Mouse (Mus musculus): ENCODE data around the gene Ckap4. TPM values are rescaled to one million over a fixed set of nuclear protein-coding genes. Genes with fewer than 3 reads are reported as not detected.

The Ckap4 gene
- polyA plus RNA-seq (2015; fragmentation: Nextera tagmentation; extraction: Ambion mirVana), result 75.2 and 94.2 TPM in 2 replicates

DNA sequence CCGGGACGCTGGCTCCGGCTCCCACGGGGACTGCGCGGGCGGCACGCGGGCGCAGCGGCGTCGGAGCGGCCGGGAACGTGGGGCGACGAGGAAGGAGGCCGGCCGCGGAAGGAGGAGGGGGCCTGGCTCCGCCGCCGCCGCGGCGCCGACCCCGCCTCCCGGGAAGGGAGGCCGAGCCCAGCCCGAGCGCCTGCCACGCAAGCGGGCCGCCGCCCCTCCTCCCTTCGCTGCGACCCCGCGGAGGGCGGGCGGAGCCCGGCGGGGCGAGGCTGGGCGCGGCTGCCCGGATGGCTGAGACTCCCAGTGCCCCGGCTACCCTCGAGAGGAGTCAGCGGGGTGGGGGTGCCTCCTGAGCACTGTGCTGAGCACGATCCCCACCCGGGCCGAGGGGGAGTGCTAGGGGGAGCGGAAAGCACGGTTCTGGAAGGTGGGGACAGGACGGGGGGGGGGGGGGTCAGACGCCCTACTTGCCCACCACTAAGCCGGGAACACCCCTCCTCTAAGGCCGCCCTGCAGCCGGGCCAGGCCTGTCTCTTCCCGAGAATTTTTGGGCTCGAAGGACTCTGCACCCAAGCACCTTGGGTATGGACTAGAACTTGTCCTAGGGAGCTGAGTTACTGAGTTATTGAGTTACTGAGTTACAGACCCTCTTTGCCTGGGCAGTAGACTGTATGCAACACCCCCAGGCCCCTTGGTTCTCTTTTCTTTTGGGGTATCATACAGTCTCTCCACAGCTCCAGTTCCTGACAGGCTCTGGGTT lies at the start of gene Ckap4:
Ckap4 (minus strand) TSS at position 151 of the 760 bp plus-strand sequence.
- Histone ChIP-seq H3K9me3 (replicated peaks) (no peaks in the 10 kb centered on the region), H3K4me1 (replicated peaks) (peaks cover 47% of the 10 kb centered on the region), H3K4me2 (peak within 1 kb of the TSS; percentile 78), H3K27ac (peak within 1 kb of the TSS; percentile 95), H3K9ac (peak within 1 kb of the TSS; percentile 94), H3K4me3 (peak within 1 kb of the TSS; percentile 88), H3K36me3 (no peaks in the 10 kb centered on the region), H3K27me3 (no peaks in the 10 kb centered on the region)
- 1% methylated on average over 61 of the region's 64 CpGs for whole genome bisulfite sequencing
- peak; percentile 88 for ATAC-seq (replicated peaks; ENCODE audit: insufficient number of reproducible peaks, insufficient read depth, low FRiP score, low read depth)

DNA sequence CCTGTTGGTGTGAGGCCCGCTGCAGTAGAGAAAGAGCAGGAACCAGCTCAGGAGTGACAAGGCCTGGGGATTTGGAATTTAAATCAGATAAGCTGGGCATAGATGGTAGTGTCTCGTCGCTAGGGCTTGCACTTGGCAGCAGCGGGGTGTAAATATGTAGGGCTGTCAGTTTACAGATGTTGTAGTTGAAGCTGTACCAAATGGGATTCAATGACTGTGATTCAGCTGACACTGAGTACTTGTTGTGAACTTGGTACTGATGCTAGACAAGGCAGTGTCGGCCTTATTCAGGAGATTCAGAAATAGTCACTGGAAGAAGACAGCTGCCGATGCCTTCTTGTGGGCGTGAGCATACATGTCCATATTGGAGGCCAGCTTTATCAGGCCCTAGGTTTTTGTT lies 48.4 kb upstream of the Ckap4 start:
- ATAC-seq (replicated peaks; ENCODE audit: insufficient number of reproducible peaks, insufficient read depth, low FRiP score, low read depth), result no peak
- Histone ChIP-seq H3K36me3 (no peaks in the 10 kb centered on the region), H3K9ac (no peak overlapping the region), H3K27ac (peak overlapping the region; percentile 53), H3K4me1 (replicated peaks) (peaks cover 52% of the 10 kb centered on the region), H3K27me3 (no peaks in the 10 kb centered on the region), H3K9me3 (replicated peaks) (no peaks in the 10 kb centered on the region), H3K4me3 (no peak overlapping the region), H3K4me2 (no peak overlapping the region)
- WGBS, result 50% methylated on average over 7 of the region's 7 CpGs

DNA sequence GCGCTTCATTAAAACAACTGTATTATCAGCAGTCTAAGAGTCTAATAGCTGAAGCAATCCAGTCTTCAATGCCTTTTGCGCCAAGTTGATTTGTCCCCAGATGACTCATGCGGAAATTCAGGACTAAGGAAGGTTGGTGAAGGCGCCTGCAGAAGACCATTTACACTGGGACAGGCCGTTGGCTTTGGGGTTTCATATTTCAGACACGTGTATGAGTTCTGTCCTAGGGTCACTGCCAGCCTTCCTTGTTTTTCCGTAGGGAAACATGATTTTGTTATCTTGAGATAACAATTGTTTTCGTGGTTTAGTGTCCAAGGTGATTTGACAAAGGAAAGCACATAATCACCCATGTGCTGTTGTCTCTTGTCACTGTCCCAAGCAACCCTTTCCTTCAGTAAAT lies 47.3 kb upstream of the Ckap4 start:
- Histone ChIP-seq H3K27me3 (no peaks in the 10 kb centered on the region), H3K9me3 (replicated peaks) (no peaks in the 10 kb centered on the region), H3K4me3 (no peak overlapping the region), H3K9ac (no peak overlapping the region), H3K36me3 (no peaks in the 10 kb centered on the region), H3K4me1 (replicated peaks) (peaks cover 52% of the 10 kb centered on the region), H3K4me2 (no peak overlapping the region), H3K27ac (peak overlapping the region; percentile 53; the same call in 1 of the 2 replicates)
- WGBS, result 35% methylated on average over 8 of the region's 8 CpGs
- no peak for ATAC-seq (replicated peaks; ENCODE audit: insufficient number of reproducible peaks, insufficient read depth, low FRiP score, low read depth)

DNA sequence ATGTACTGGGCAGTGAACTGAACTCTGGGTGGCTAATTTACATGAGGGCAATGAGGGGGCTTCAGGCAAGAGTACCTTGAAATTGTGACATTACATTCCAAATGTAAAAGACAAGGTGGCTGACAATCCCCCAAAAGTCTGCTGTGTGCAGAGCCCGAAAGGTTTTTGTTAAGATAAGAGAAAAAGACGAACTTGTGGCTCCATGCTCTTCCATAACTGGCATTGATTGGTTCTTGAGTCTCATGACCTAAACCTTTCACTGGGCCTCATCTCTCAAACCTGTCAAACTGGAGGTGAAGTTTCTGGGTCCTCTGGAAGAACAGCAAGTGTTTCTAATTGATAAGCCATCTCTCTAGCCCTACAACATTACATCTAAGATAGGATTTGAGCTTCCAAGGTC lies 45.7 kb upstream of the Ckap4 start:
- Histone ChIP-seq H3K4me3 (no peak overlapping the region), H3K9me3 (replicated peaks) (no peaks in the 10 kb centered on the region), H3K27me3 (no peaks in the 10 kb centered on the region), H3K9ac (no peak overlapping the region), H3K27ac (no peak overlapping the region), H3K4me1 (replicated peaks) (peaks cover 48% of the 10 kb centered on the region), H3K4me2 (no peak overlapping the region), H3K36me3 (no peaks in the 10 kb centered on the region)
- no peak for ATAC-seq (replicated peaks; ENCODE audit: insufficient number of reproducible peaks, insufficient read depth, low FRiP score, low read depth)
- 66% methylated on average over 2 of the region's 2 CpGs for WGBS

- 50% methylated on average over 10 of the region's 10 CpGs for WGBS
Observed at GRCm38 (mm10) chr10:84578738-84579137, 44.9 kb upstream of the Ckap4 start.

GRCm38 (mm10) chr10:84577071-84577727 lies 43.3 kb upstream of the Ckap4 start:
- Histone ChIP-seq H3K4me3 (peak overlapping the region; percentile 98), H3K9ac (peak overlapping the region; percentile 73), H3K9me3 (replicated peaks) (no peaks in the 10 kb centered on the region), H3K4me1 (replicated peaks) (peaks cover 36% of the 10 kb centered on the region), H3K27me3 (no peaks in the 10 kb centered on the region), H3K4me2 (peak overlapping the region; percentile 90), H3K27ac (peak overlapping the region; percentile 93), H3K36me3 (no peaks in the 10 kb centered on the region)
- WGBS, result 2% methylated on average over 38 of the region's 38 CpGs
- ATAC-seq (replicated peaks; ENCODE audit: insufficient number of reproducible peaks, insufficient read depth, low FRiP score, low read depth), result peak; percentile 51

More at GRCm38 (mm10) chr10:84578738-84579137, 44.9 kb upstream of the Ckap4 start:
- Histone ChIP-seq H3K9me3 (replicated peaks) (no peaks in the 10 kb centered on the region), H3K4me2 (peak overlapping the region; percentile 90; the same call in 1 of the 2 replicates), H3K4me1 (replicated peaks) (peaks cover 44% of the 10 kb centered on the region), H3K9ac (no peak overlapping the region), H3K27ac (no peak overlapping the region), H3K4me3 (no peak overlapping the region; the same call in 1 of the 2 replicates), H3K27me3 (no peaks in the 10 kb centered on the region), H3K36me3 (no peaks in the 10 kb centered on the region)
- no peak for ATAC-seq (replicated peaks; ENCODE audit: insufficient number of reproducible peaks, insufficient read depth, low FRiP score, low read depth)

- no peaks in the 10 kb centered on the region for H3K36me3 ChIP-seq
- WGBS, result under 1% methylated on average over 46 of the region's 46 CpGs
Observed at GRCm38 (mm10) chr10:84576395-84577070, 42.7 kb upstream of the Ckap4 start, which contains the start of gene Tcp11l2. Gene Tcp11l2 (plus strand): TSS chr10:84576626.

DNA sequence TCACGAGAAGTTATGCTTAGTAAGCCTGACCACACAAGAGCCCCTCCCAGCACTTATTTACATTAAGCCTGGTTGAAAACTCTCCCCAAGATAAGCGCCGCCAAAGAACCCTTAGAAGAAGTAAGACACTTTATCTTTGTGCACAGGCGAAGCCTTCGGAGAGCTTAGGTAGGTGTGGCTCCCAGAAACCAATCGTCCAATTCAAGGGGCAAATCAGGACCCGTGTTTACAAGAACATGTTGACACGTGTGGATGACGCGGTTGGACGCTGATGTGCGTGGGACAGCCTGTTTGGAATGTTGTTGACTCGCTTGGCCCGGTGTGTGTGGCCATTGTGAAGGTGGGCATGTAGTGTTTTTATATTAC lies 42.1 kb upstream of the Ckap4 start:
- Histone ChIP-seq H3K9me3 (replicated peaks) (no peaks in the 10 kb centered on the region), H3K4me2 (peak overlapping the region; percentile 90), H3K9ac (peak overlapping the region; percentile 45), H3K36me3 (no peaks in the 10 kb centered on the region), H3K27ac (peak overlapping the region; percentile 93; the same call in 1 of the 2 replicates), H3K27me3 (no peaks in the 10 kb centered on the region), H3K4me1 (replicated peaks) (peaks cover 24% of the 10 kb centered on the region), H3K4me3 (peak overlapping the region; percentile 98)
- peak; percentile 52 for ATAC-seq (replicated peaks; ENCODE audit: insufficient number of reproducible peaks, insufficient read depth, low FRiP score, low read depth)
- WGBS, result under 1% methylated on average over 14 of the region's 14 CpGs

More at GRCm38 (mm10) chr10:84576395-84577070, 42.7 kb upstream of the Ckap4 start, which contains the start of gene Tcp11l2:
- ATAC-seq (replicated peaks; ENCODE audit: insufficient number of reproducible peaks, insufficient read depth, low FRiP score, low read depth), result peak; percentile 98
- H3K27ac ChIP-seq, result peak within 1 kb of the TSS; percentile 93
- peak within 1 kb of the TSS; percentile 98 for H3K4me3 ChIP-seq
- H3K9ac ChIP-seq, result peak within 1 kb of the TSS; percentile 73
- no peaks in the 10 kb centered on the region for H3K9me3 ChIP-seq (replicated peaks)
- peak within 1 kb of the TSS; percentile 90 for H3K4me2 ChIP-seq
- no peaks in the 10 kb centered on the region for H3K27me3 ChIP-seq
- peaks cover 30% of the 10 kb centered on the region for H3K4me1 ChIP-seq (replicated peaks)

GRCm38 (mm10) chr10:84573671-84574420 lies 40.0 kb upstream of the Ckap4 start:
- Histone ChIP-seq H3K36me3 (no peaks in the 10 kb centered on the region), H3K9ac (no peak overlapping the region), H3K4me2 (no peak overlapping the region), H3K9me3 (replicated peaks) (no peaks in the 10 kb centered on the region), H3K4me3 (no peak overlapping the region), H3K4me1 (replicated peaks) (peaks cover 19% of the 10 kb centered on the region), H3K27me3 (no peaks in the 10 kb centered on the region), H3K27ac (no peak overlapping the region)
- 53% methylated on average over 5 of the region's 5 CpGs for WGBS
- no peak for ATAC-seq (replicated peaks; ENCODE audit: insufficient number of reproducible peaks, insufficient read depth, low FRiP score, low read depth)

GRCm38 (mm10) chr10:84571052-84571639 lies 37.3 kb upstream of the Ckap4 start:
- Histone ChIP-seq H3K4me2 (no peak overlapping the region), H3K9ac (no peak overlapping the region), H3K36me3 (no peaks in the 10 kb centered on the region), H3K4me3 (no peak overlapping the region), H3K27ac (no peak overlapping the region), H3K9me3 (replicated peaks) (no peaks in the 10 kb centered on the region), H3K4me1 (replicated peaks) (0 out of 2 replicates have a peak, but pooled peaks cover 3% of the 10 kb centered on the region), H3K27me3 (no peaks in the 10 kb centered on the region)
- WGBS, result 64% methylated on average over 10 of the region's 10 CpGs
- no peak for ATAC-seq (replicated peaks; ENCODE audit: insufficient number of reproducible peaks, insufficient read depth, low FRiP score, low read depth)

All from heart, embryonic 15.5 days (tissue).